Mouse (Mus musculus) cortical plate, adult 2 months (tissue): ENCODE data around the gene Lrrn2.

ENCODE experiments used
- CTCF ChIP-seq: fragments of 200-500 bp; IDR thresholded peaks from 2 replicates; pipeline ENCODE4 v1.5.1; 2011; ENCODE audit warnings: mild to moderate bottlenecking, control low read depth, low read length; ENCODE audit not compliant: insufficient read depth; ENCODE audit errors: extremely low read depth
- POLR2A ChIP-seq: fragments of 200-500 bp; IDR thresholded peaks from 2 replicates; pipeline ENCODE4 v1.6.1; 2011; ENCODE audit warnings: mild to moderate bottlenecking, low read length, control low read depth; ENCODE audit not compliant: insufficient read depth; ENCODE audit errors: extremely low read depth

- TF ChIP-seq CTCF: no peak
- TF ChIP-seq POLR2A: no peak
Observed at GRCm38 (mm10) chr1:132851771-132852170, 28.3 kb upstream of the Lrrn2 start.
